Mouse (Mus musculus) neural tube, embryonic 14.5 days (tissue): Measurements from ENCODE around the gene Mrpl12. TPM values are rescaled to one million over a fixed set of nuclear protein-coding genes. Genes with fewer than 3 reads are reported as not detected.

ENCODE experiments used
- ATAC-seq: fragments of 200-750 bp; cut with Nextera tagmentation; 2 replicates; pipeline ENCODE4 v1.8.0; 2017; ENCODE audit warnings: low read depth, mild to moderate bottlenecking, moderate TSS enrichment, moderate library complexity
- H3K27ac ChIP-seq: fragments of 300-500 bp; sonication (generic); 2 replicates; pipeline ENCODE4 v1.5.1; 2014; ENCODE audit warnings: low read depth, mild to moderate bottlenecking, control low read depth, low read length, moderate library complexity, mixed read lengths
- H3K27me3 ChIP-seq: fragments of 300-500 bp; sonication (generic); 2 replicates; pipeline ENCODE4 v1.6.1; 2014; ENCODE audit warnings: low read length; ENCODE audit not compliant: control insufficient read depth, insufficient read depth
- H3K36me3 ChIP-seq: fragments of 300-500 bp; sonication (generic); 2 replicates; pipeline ENCODE4 v1.6.1; 2014; ENCODE audit warnings: low read length, mixed read lengths; ENCODE audit not compliant: control insufficient read depth, insufficient read depth
- H3K4me1 ChIP-seq: fragments of 300-500 bp; sonication (generic); 2 replicates; pipeline ENCODE4 v1.6.1; 2014; ENCODE audit warnings: low read length; ENCODE audit not compliant: control insufficient read depth, insufficient read depth
- H3K4me2 ChIP-seq: fragments of 300-500 bp; sonication (generic); 2 replicates; pipeline ENCODE4 v1.6.1; 2014; ENCODE audit warnings: mild to moderate bottlenecking, low read depth, low read length, control low read depth
- H3K4me3 ChIP-seq: fragments of 300-500 bp; sonication (generic); 2 replicates; pipeline ENCODE4 v1.5.1; 2014; ENCODE audit warnings: low read depth, low read length, control low read depth, mixed read lengths
- H3K9ac ChIP-seq: fragments of 300-500 bp; sonication (generic); replicated peaks from 2 replicates; pipeline ENCODE4 v1.6.1; 2014; ENCODE audit warnings: low read depth, mild to moderate bottlenecking, control low read depth, low read length, mixed read lengths
- H3K9me3 ChIP-seq: fragments of 300-500 bp; sonication (generic); 2 replicates; pipeline ENCODE4 v1.6.1; 2016; ENCODE audit warnings: low read length; ENCODE audit not compliant: control insufficient read depth
- WGBS: fragments of 180-500 bp; shearing (Covaris S2); extraction: QIAGEN DNeasy Blood & Tissue Kit; methylation state at CpG from one replicate; pipeline ENCODE4 v1.1.7; 2014; 5-methylcytosine and 5-hydroxymethylcytosine counted together
- polyA plus RNA-seq: library from polyadenylated mRNA; unstranded; fragments of >200 nt; fragmentation: Nextera tagmentation; extraction: Ambion mirVana; gene quantifications from 2 replicates; pipeline ENCODE4 v1.2.1, GENCODE M21; 2014

Mrpl12 gene
- polyA plus RNA-seq, 1 experiment from 2014 or later = 135 TPM

GRCm38 (mm10) chr11:120534093-120534492, 49.7 kb downstream of the Mrpl12 start:
- ATAC-seq = no peak
- no peak overlapping the region for H3K9ac ChIP-seq
- H3K36me3 ChIP-seq = no peaks in the 10 kb centered on the region
- peaks cover 5% of the 10 kb centered on the region for H3K4me1 ChIP-seq
- H3K27ac ChIP-seq = no peak overlapping the region
- H3K27me3 ChIP-seq = peaks cover 28% of the 10 kb centered on the region
- no peak overlapping the region for H3K4me3 ChIP-seq
- WGBS = 88% methylated on average over 8 of the region's 8 CpGs
- no peak overlapping the region for H3K4me2 ChIP-seq
- no peaks in the 10 kb centered on the region for H3K9me3 ChIP-seq

- peaks cover 17% of the 10 kb centered on the region for H3K27me3 ChIP-seq
- H3K9ac ChIP-seq = no peak overlapping the region
These were observed 50.7 kb downstream of the Mrpl12 start for GRCm38 (mm10) chr11:120535145-120535544.

GRCm38 (mm10) chr11:120535804-120536203, 51.4 kb downstream of the Mrpl12 start:
- WGBS = 70% methylated on average over 3 of the region's 3 CpGs
- ATAC-seq = no peak
- H3K9ac ChIP-seq = no peak overlapping the region
- H3K36me3 ChIP-seq = no peaks in the 10 kb centered on the region
- no peaks in the 10 kb centered on the region for H3K9me3 ChIP-seq
- no peak overlapping the region for H3K27ac ChIP-seq
- peaks cover 12% of the 10 kb centered on the region for H3K4me1 ChIP-seq
- no peak overlapping the region for H3K4me3 ChIP-seq
- H3K27me3 ChIP-seq = peaks cover 11% of the 10 kb centered on the region
- H3K4me2 ChIP-seq = no peak overlapping the region

More at GRCm38 (mm10) chr11:120535145-120535544, 50.7 kb downstream of the Mrpl12 start:
- no peak for ATAC-seq
- 79% methylated on average over 3 of the region's 3 CpGs for WGBS
- no peak overlapping the region for H3K4me2 ChIP-seq
- no peak overlapping the region for H3K27ac ChIP-seq
- no peaks in the 10 kb centered on the region for H3K36me3 ChIP-seq
- no peak overlapping the region for H3K4me3 ChIP-seq
- H3K9me3 ChIP-seq = no peaks in the 10 kb centered on the region
- peaks cover 16% of the 10 kb centered on the region for H3K4me1 ChIP-seq

- Histone ChIP-seq H3K4me2 (no peak overlapping the region), H3K27ac (no peak overlapping the region), H3K4me3 (no peak overlapping the region), H3K4me1 (peaks cover 12% of the 10 kb centered on the region), H3K27me3 (no peaks in the 10 kb centered on the region), H3K9me3 (no peaks in the 10 kb centered on the region), H3K9ac (no peak overlapping the region), H3K36me3 (peaks cover 20% of the 10 kb centered on the region)
- 75% methylated on average over 3 of the region's 3 CpGs for WGBS
- ATAC-seq = no peak
These were observed 54.1 kb downstream of the Mrpl12 start for GRCm38 (mm10) chr11:120538485-120538884.

Other genes starting within 250 kb of the Mrpl12 start
- gene Actg1, start 136.1 kb upstream of the Mrpl12 start, polyA plus RNA-seq = 4,176 and 4,177 TPM in 2 replicates
- gene Fscn2, start 123.1 kb upstream of the Mrpl12 start, polyA plus RNA-seq = 0.63 and 1.7 TPM in 2 replicates
- 74.8 and 86.8 TPM in 2 replicates for gene Faap100, start 105.8 kb upstream of the Mrpl12 start, polyA plus RNA-seq
- gene Nploc4, start 46.9 kb upstream of the Mrpl12 start, polyA plus RNA-seq = 31.1 and 39.8 TPM in 2 replicates
- gene Tspan10, start 42.0 kb upstream of the Mrpl12 start, polyA plus RNA-seq = not detected in 2 replicates
- gene Pde6g, start 31.1 kb upstream of the Mrpl12 start, polyA plus RNA-seq = 0.31 and 0.59 TPM in 2 replicates
- gene Oxld1, start 26.5 kb upstream of the Mrpl12 start, polyA plus RNA-seq = 12.0 and 12.9 TPM in 2 replicates
- gene Ccdc137, start 26.5 kb upstream of the Mrpl12 start, polyA plus RNA-seq = 21.6 and 28.4 TPM in 2 replicates
- gene Arl16, start 17.0 kb upstream of the Mrpl12 start, polyA plus RNA-seq = 65.5 and 68.1 TPM in 2 replicates
- 24.7 and 30.0 TPM in 2 replicates for gene Slc25a10, start 7.2 kb downstream of the Mrpl12 start, polyA plus RNA-seq
- 0.19 and 0.22 TPM in 2 replicates for gene Gcgr, start 46.1 kb downstream of the Mrpl12 start, polyA plus RNA-seq
- 248 and 267 TPM in 2 replicates for gene Mcrip1, start 65.1 kb downstream of the Mrpl12 start, polyA plus RNA-seq
- not detected in 2 replicates for gene Ppp1r27, start 66.5 kb downstream of the Mrpl12 start, polyA plus RNA-seq
- 248 and 330 TPM in 2 replicates for gene P4hb, start 88.6 kb downstream of the Mrpl12 start, polyA plus RNA-seq
- 419 and 479 TPM in 2 replicates for gene Arhgdia, start 97.0 kb downstream of the Mrpl12 start, polyA plus RNA-seq
- 191 and 222 TPM in 2 replicates for gene Alyref, start 113.8 kb downstream of the Mrpl12 start, polyA plus RNA-seq
- 209 and 236 TPM in 2 replicates for gene Anapc11, start 113.8 kb downstream of the Mrpl12 start, polyA plus RNA-seq
- gene Npb, start 123.9 kb downstream of the Mrpl12 start, polyA plus RNA-seq = 1.3 TPM in 1 of 2 replicates, not detected in the other
- 170 and 187 TPM in 2 replicates for gene Pcyt2, start 133.3 kb downstream of the Mrpl12 start, polyA plus RNA-seq
- 42.8 and 48.2 TPM in 2 replicates for gene Sirt7, start 140.6 kb downstream of the Mrpl12 start, polyA plus RNA-seq
- 30.5 and 36.8 TPM in 2 replicates for gene Mafg, start 149.0 kb downstream of the Mrpl12 start, polyA plus RNA-seq
- 15.3 and 24.9 TPM in 2 replicates for gene Pycr1, start 159.2 kb downstream of the Mrpl12 start, polyA plus RNA-seq
- 2.3 and 2.5 TPM in 2 replicates for gene Myadml2, start 163.5 kb downstream of the Mrpl12 start, polyA plus RNA-seq
- 1.3 and 6.2 TPM in 2 replicates for gene Notum, start 176.6 kb downstream of the Mrpl12 start, polyA plus RNA-seq
- gene Aspscr1, start 188.4 kb downstream of the Mrpl12 start, polyA plus RNA-seq = 137 and 141 TPM in 2 replicates
- gene Cenpx, start 229.1 kb downstream of the Mrpl12 start, polyA plus RNA-seq = 87.6 and 95.8 TPM in 2 replicates
- 53.9 and 59.4 TPM in 2 replicates for gene Lrrc45, start 229.3 kb downstream of the Mrpl12 start, polyA plus RNA-seq
- 70.7 and 135 TPM in 2 replicates for gene Rac3, start 236.9 kb downstream of the Mrpl12 start, polyA plus RNA-seq
- gene Dcxr, start 242.7 kb downstream of the Mrpl12 start, polyA plus RNA-seq = 10.2 and 10.5 TPM in 2 replicates
- gene Cbr2, start 247.5 kb downstream of the Mrpl12 start, polyA plus RNA-seq = 0.39 and 0.81 TPM in 2 replicates